Mouse (Mus musculus): Measurements from ENCODE around the gene Maml3. TPM values are rescaled to one million over a fixed set of nuclear protein-coding genes. Genes with fewer than 3 reads are reported as not detected.

Maml3 gene
- total and polyA plus RNA-seq, 3 experiments: 0.81 to 1.8 (median 0.98) TPM

DNA sequence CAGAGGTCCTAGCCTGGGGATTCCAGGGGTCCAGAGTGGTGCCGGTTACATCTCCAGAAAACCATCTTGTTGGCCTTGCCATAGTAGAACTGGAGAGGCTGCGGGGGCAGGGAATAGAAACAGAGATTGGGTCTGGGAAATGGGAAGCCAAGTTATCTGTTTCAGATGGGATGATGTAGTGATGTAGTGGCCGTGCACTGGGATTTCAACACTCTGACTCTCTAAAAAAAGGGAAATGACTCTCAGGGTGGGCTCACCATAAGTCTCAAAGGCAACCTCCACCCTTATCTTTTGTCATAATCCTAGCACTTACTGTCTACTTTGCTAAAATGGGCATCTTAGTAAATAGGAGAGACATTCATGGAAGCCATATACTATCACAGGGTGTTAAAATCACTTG, 406.9 kb downstream of the Maml3 start:
- peaks cover 0 to 1% of the 10 kb centered on the region in 2 experiments for H3K36me3 ChIP-seq (replicated peaks in 1 of 2; ENCODE audit: control insufficient read depth in 1 of 2, insufficient read depth in 1 of 2, low read length in 1 of 2)
- dilution Hi-C loops (cut with MboI; ENCODE audit: extremely low pct_ligation_motif_present, extremely low pct_unique_long_range_greater_than_20kb, low sequenced_read_pairs): no loop called here
- in situ Hi-C loops (cut with MboI; ENCODE audit: low pct_ligation_motif_present, low pct_unique_long_range_greater_than_20kb, low sequenced_read_pairs): no loop called here
- H3K4me3 ChIP-seq (replicated peaks in 1 of 3; ENCODE audit: low read depth in 2 of 3, low read length in 2 of 3, poor library complexity in 1 of 3): no peak overlapping the region
- no peaks in the 10 kb centered on the region for H3K79me2 ChIP-seq (replicated peaks; ENCODE audit: control insufficient read depth, extremely low read depth, insufficient read depth, poor library complexity, severe bottlenecking)
- no peak for DNase-seq (ENCODE audit: extremely low read depth)
- no peak overlapping the region for H3K27ac ChIP-seq (ENCODE audit: insufficient read depth, low read depth)
- H3K9ac ChIP-seq (ENCODE audit: insufficient read depth, low read depth): no peak overlapping the region
- H3K4me2 ChIP-seq (ENCODE audit: insufficient read depth, low read depth, poor library complexity, severe bottlenecking): no peak overlapping the region
- TF ChIP-seq KAT2A (IDR thresholded peaks at IDR 0.05; ENCODE audit: insufficient replicate concordance, low read length) (no peak), JUN (IDR thresholded peaks at IDR 0.05; ENCODE audit: insufficient read depth, low read depth, low read length) (no peak), ZMIZ1 (IDR thresholded peaks at IDR 0.05; ENCODE audit: low read depth, low read length) (no peak), ZNF384 (IDR thresholded peaks at IDR 0.05; ENCODE audit: low read depth, low read length) (no peak), MAFK (IDR thresholded peaks at IDR 0.05; ENCODE audit: insufficient replicate concordance, low read length) (no peak), MAX (IDR thresholded peaks at IDR 0.05; ENCODE audit: low read length) (no peak), CTCF (conservative IDR thresholded peaks at IDR 0.05 in 1 of 2, IDR thresholded peaks at IDR 0.05 in 1 of 2; ENCODE audit: low read depth in 2 of 2, low read length in 2 of 2) (no peak), ETS1 (conservative IDR thresholded peaks at IDR 0.05; ENCODE audit: low read depth, low read length) (no peak), USF1 (IDR thresholded peaks at IDR 0.05; ENCODE audit: low read depth, low read length) (no peak), MEF2A (IDR thresholded peaks at IDR 0.05; ENCODE audit: borderline replicate concordance, low read depth, low read length) (no peak), CHD2 (IDR thresholded peaks at IDR 0.05; ENCODE audit: low read length) (no peak), HCFC1 (IDR thresholded peaks at IDR 0.05; ENCODE audit: low read depth, low read length) (no peak), TBP (conservative IDR thresholded peaks at IDR 0.05; ENCODE audit: low read depth, low read length) (no peak), ZKSCAN1 (IDR thresholded peaks at IDR 0.05; ENCODE audit: borderline replicate concordance, low read depth, low read length) (no peak)
- no peaks in the 10 kb centered on the region for H3K27me3 ChIP-seq (replicated peaks)
- no peaks in the 10 kb centered on the region for H3K9me3 ChIP-seq (replicated peaks; ENCODE audit: low read length)
- peaks cover 5 to 16% of the 10 kb centered on the region in 2 experiments; a peak in 3 of 4 replicates for H3K4me1 ChIP-seq (ENCODE audit: control insufficient read depth in 1 of 2, insufficient read depth in 2 of 2)

GRCm38 (mm10) chr3:51695713-51696112, 409.2 kb downstream of the Maml3 start:
- peaks cover 0 to 3% of the 10 kb centered on the region in 2 experiments for H3K36me3 ChIP-seq (replicated peaks in 1 of 2; ENCODE audit: control insufficient read depth in 1 of 2, insufficient read depth in 1 of 2, low read length in 1 of 2)
- no peaks in the 10 kb centered on the region for H3K79me2 ChIP-seq (replicated peaks; ENCODE audit: control insufficient read depth, extremely low read depth, insufficient read depth, poor library complexity, severe bottlenecking)
- H3K9ac ChIP-seq (ENCODE audit: insufficient read depth, low read depth): no peak overlapping the region
- H3K4me1 ChIP-seq (ENCODE audit: control insufficient read depth in 1 of 2, insufficient read depth in 2 of 2): peaks cover 2 to 6% of the 10 kb centered on the region in 2 experiments
- no peak overlapping the region for H3K27ac ChIP-seq (ENCODE audit: insufficient read depth, low read depth)
- H3K27me3 ChIP-seq (replicated peaks): no peaks in the 10 kb centered on the region
- H3K9me3 ChIP-seq (replicated peaks; ENCODE audit: low read length): no peaks in the 10 kb centered on the region
- in situ Hi-C loops (cut with MboI; ENCODE audit: low pct_ligation_motif_present, low pct_unique_long_range_greater_than_20kb, low sequenced_read_pairs) (no loop called here), dilution Hi-C loops (cut with MboI; ENCODE audit: extremely low pct_ligation_motif_present, extremely low pct_unique_long_range_greater_than_20kb, low sequenced_read_pairs) (no loop called here)
- TF ChIP-seq MEF2A (IDR thresholded peaks at IDR 0.05; ENCODE audit: borderline replicate concordance, low read depth, low read length) (no peak), CHD1 (IDR thresholded peaks at IDR 0.05; ENCODE audit: low read depth, low read length) (no peak), ELF1 (IDR thresholded peaks at IDR 0.05; ENCODE audit: low read depth, low read length) (no peak), JUN (IDR thresholded peaks at IDR 0.05; ENCODE audit: insufficient read depth, low read depth, low read length) (no peak), USF1 (IDR thresholded peaks at IDR 0.05; ENCODE audit: low read depth, low read length) (no peak), EP300 (IDR thresholded peaks at IDR 0.05; ENCODE audit: low read length) (no peak), SIN3A (IDR thresholded peaks at IDR 0.05; ENCODE audit: low read length) (no peak), ZKSCAN1 (IDR thresholded peaks at IDR 0.05; ENCODE audit: borderline replicate concordance, low read depth, low read length) (no peak), BHLHE40 (IDR thresholded peaks at IDR 0.05; ENCODE audit: low read depth, low read length) (no peak), ZNF384 (IDR thresholded peaks at IDR 0.05; ENCODE audit: low read depth, low read length) (no peak), MAZ (IDR thresholded peaks at IDR 0.05; ENCODE audit: low read depth, low read length) (no peak)
- H3K4me2 ChIP-seq (ENCODE audit: insufficient read depth, low read depth, poor library complexity, severe bottlenecking): no peak overlapping the region
- H3K4me3 ChIP-seq (replicated peaks in 1 of 3; ENCODE audit: low read depth in 2 of 3, low read length in 2 of 3, poor library complexity in 1 of 3): no peak overlapping the region
- no peak for DNase-seq (ENCODE audit: extremely low read depth)

Data from CH12.LX (cell line).